Mouse (Mus musculus) E14TG2a.4 (cell line): Measurements from ENCODE around the gene Olfr1391.

Source experiments
- CTCF ChIP-seq: conservative IDR thresholded peaks from 2 replicates; pipeline ENCODE4 v1.5.1; 2014; ENCODE audit warnings: low read length
- POU5F1 ChIP-seq: IDR thresholded peaks from 2 replicates; pipeline ENCODE4 v1.6.1; 2014; ENCODE audit warnings: low read length, borderline replicate concordance

DNA sequence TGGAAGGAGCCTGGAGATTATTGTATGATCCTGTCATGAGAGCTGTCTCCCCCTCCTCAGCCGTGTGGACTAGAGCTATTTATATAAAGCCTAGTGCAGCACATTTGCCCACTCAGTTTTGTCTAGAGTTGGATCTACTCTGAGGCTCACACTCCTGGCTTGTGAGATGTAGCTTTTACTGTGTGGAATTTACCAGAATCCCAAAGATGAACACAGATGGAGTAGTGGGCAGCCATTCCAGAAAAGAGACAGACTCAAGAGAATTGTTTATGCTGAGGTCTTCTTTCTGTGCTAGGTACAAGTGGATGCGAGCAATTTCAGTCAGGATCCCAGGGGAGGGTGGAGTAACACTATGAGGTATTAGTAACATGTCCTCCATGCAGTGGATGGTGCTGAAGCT is 35.3 kb upstream of the Olfr1391 start:
- TF ChIP-seq CTCF (no peak), POU5F1 (no peak)
